Mouse (Mus musculus) right cerebral cortex, postnatal 10 days (tissue): ENCODE measurements at regions not wholly inside any gene's neighbourhood (a gene's known extent, or its start where the extent isn't known, plus 50 kb on each side); places are given as distances from the start of the nearest gene placed in this dataset.
A peak's percentile ranks its signal among the peaks of the same experiment; 100 is the strongest.
"Not testable (repeated sequence)": the region's sequence is repeated elsewhere in the genome, so short reads cannot be mapped to it uniquely, and the experiment has no call there.

Experiments
- DNase-seq, 2 experiments: peaks; one replicate each; pipeline ENCODE4 v3.0.0; 2021; ENCODE audit warnings: low spot score in 2 of 2

GRCm38 (mm10) chr9:41449233-41449632 lies 287.7 kb upstream of the Ubash3b start:
- no peak for DNase-seq

- DNase-seq: no peak
Measured at GRCm38 (mm10) chr9:41447902-41448301, 286.4 kb upstream of the Ubash3b start.

DNA sequence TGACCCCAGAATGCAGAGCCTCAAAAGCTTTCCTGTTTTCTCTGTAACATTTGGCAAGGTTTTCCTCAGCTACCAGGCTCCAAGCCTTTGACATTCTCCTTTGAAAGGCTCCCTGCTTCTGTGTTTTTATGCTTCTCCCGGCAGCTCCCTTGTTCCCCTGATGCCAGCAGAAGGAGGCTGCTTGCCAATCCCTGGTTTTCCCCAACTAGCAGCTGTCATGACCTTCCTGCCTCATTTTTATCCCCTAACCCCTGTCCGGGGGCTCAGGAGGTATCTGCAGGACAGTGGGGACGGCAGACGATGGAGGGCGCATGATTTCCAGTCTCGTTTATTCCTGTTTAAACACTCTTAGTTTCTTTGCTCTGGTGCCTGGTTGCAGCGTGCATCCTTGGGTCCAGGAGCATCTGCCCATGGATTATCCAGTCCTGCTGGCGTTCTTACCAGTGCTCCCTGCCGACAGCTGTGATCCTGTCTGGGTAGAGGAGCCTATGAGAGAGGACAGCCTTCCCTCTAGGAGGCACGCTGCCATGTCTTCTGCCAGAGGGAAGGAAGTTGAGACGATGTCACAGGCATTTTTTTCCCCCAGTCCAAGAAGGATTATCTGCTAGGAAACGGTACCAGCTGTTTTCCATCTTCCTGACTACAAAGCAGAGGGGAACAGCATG lies 285.8 kb upstream of the Ubash3b start:
- peak; percentile 81 to 86 for DNase-seq

GRCm38 (mm10) chr9:41446431-41447203 lies 285.1 kb upstream of the Ubash3b start:
- peak; percentile 89 to 96 for DNase-seq

DNA sequence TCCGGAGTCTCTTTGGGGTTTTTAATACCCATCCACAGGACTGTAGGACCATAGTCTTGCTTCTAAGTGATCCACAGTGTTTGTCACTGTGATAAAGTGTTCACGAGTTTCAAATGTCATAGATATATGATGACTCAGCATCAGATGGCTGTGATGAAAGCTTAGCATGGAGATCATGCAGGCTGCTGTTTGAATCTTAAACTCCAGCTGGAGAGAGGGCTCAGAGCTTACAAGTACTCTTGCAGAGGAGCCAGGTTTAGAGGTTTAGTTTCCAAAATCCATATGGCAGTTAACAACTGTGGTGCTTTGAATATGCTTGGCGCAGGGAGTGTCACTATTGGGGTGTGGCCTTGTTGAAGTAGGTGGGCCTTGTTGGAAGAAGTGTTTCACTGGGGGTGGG lies 280.9 kb upstream of the Ubash3b start:
- no peak for DNase-seq

DNA sequence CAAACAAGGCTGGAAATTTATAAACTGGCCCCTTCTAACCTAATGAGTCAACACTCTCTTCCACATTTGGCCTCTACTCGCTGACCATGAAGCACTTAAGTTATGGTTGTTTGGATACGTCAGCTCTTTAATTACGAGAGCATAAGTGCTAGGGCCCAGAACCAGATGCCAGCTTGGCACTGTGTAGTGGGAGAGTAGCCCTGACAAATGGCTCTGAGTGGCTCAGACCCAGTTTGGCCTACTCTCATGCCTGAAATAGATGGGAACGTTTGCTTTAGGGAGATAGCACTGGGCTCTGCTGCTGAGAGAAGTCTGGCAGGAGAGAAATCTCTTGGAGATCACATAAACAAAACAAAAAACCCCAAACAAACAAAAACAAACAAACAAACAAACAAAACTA lies 278.5 kb upstream of the Ubash3b start:
- peak; percentile 44 to 60 for DNase-seq

GRCm38 (mm10) chr9:41438141-41438540 lies 276.6 kb upstream of the Ubash3b start:
- DNase-seq: no peak

DNA sequence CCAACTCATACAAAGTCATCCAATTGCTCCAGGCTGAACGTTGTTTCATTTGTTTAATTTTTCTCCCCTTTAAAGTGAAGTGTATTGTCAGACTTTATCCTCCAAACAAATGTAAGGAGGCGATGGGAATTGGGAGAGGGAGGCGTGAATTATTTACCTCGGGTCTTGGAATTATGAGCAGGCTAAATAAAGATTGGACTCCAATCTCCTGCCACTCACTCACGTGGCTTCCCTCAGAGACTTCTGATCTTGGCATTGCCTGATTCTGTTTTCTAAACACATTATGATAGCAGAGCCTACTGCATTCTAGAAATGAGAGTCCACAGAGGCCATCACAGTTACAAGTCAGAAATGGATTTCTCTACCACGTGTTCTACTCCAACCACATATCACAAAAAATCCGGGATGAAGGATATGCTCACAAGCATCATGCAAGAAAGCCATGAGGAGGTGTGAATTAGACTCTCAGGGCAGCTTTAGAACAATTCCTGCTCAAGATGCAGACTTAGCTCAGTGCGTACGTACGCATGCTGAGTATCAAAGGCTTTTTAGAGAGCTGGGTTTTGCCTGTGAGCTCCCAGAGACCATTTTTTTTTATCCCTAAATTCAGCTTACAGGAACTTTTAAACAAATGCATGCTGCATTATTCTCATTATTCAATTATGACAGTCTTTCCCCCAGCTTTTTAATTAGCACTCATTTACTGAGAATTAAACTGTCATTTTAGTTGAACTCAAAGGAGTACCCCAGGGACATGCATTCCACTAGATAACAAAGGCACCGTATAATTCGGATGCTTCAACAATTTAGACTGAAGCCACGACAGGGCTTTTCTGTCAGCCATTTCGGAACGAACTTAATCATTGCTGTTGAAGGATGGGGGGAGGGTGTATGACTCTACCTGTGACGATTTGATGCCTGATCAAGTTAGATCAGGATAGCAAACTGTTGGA lies 269.2 kb upstream of the Ubash3b start:
- no peak for DNase-seq

DNA sequence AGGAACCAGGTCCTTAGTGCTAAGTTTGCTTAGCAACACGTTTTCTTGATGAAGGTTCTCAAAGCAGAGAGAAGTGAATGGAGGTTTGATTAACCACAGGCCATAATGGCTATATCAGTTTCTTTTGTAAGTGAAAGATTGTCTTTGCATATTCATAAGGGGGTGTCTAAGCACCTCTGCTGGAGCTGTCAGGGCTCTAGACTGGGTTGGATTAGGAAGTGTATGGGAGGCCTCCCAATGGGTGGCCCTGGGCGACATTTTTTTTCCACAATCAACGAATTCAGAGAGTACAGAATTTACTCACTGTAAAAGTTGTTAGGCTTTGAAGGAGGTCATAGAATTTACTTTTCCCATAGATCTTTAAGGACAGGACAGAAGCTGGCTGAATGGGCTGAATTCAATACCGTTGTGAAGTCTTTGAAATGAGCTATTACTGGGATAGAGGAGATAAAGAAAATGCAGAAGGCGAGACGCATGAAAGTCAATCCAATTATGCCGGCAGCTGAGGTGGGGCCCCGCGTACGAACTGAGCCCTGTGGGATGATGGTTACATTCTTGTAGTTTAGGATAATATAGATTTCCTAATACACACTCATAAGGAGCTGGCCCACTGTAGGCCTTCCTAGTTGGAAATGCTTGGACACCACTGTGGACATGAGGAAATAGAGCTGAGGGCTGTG lies 268.4 kb upstream of the Ubash3b start:
- DNase-seq: no peak

DNA sequence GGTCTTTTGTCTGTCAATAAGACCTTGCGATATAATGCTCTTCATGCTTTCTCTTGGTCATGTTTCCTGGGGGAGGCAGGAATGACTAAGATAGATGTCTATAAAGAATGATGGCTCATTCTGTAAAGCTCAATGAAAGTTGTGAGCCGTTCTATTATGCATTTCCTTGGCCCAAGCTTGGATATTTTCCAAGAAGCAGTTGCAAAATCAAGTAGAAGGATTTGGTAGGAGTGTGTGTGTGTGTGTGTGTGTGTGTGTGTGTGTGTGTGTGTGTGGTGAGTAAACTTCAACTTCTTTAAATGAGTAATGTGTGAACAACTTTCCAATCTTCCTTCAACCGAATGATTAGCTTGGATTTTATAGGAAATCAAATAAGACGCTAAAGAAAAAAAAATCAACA lies 267.7 kb upstream of the Ubash3b start:
- no peak for DNase-seq

DNA sequence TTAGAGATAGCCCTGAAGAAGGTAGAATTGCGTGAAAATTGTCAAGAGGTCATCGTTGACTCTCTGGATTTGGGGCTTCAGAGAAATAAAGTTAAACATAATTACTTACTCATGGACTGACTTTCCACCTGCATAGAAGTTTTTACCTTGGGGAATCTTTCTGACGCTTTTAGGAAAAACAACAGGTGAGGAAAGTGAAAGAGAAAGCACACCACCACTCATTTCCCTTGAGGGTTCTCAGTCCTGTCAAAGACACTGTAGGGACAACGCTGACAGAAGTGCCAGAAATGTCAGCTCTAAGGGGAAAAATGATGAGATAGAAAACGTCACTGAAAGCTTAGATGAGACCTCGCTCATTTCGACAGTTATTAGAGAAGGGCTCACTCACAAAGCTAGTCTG lies 265.2 kb upstream of the Ubash3b start:
- no peak for DNase-seq

- no peak for DNase-seq
Measured at GRCm38 (mm10) chr9:41425225-41425624, 263.7 kb upstream of the Ubash3b start.

GRCm38 (mm10) chr9:41413791-41414190 lies 252.3 kb upstream of the Ubash3b start:
- no peak for DNase-seq

- DNase-seq: not testable (repeated sequence)
Measured at GRCm38 (mm10) chr9:41413091-41413490, 251.6 kb upstream of the Ubash3b start.

DNA sequence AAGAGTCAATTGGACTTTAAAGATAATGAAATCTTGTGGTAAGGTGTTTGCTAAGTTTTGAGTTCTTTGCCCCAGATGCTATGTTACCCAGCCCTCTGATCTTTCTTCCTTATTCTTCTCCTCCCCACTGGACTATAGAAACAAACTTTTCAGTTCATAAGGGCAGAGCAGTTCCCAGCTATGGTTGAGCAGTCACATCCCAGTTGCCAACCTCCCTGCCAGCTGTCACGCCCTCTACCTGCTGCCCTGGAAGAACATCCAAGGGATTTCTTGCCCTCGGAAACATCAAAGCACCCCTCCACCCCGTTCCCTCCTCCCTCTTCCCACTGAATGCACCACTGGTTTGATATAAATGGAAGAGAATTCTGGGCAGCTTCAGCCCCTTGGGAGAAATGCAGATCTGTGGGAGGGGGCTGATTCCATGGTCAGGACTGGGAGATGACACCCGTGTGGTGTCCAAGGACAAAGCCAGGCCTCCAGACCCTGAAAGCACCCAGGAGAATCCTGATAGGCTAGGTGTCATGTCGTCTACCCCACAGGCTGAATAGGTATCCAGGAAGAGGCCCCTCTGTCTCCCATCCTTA lies 250.8 kb upstream of the Ubash3b start:
- DNase-seq: no peak

GRCm38 (mm10) chr9:41408301-41408700 lies 246.8 kb upstream of the Ubash3b start:
- no peak for DNase-seq

DNA sequence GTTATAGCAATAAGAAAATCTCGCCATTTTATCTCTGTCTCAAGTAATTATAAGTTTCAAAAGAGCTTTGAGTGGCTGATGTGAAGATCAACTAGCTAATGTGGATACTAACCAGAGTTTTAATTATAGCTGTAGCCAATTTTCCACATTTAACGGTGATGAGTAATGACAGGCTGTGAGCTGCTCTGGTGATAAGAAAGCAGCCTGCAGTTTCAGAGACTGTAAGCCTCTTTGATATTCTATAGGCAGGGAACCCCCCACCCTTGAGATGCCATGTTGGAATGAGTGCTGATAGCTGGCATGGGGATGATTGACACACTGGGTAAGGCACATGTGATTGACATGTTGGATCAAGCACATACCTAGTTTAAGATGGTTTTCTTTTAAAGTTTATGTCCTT lies 245.6 kb upstream of the Ubash3b start:
- DNase-seq: no peak

- no peak for DNase-seq
Measured at GRCm38 (mm10) chr9:41402942-41403341, 241.4 kb upstream of the Ubash3b start.

GRCm38 (mm10) chr9:41400950-41401349 lies 239.5 kb upstream of the Ubash3b start:
- DNase-seq: no peak

DNA sequence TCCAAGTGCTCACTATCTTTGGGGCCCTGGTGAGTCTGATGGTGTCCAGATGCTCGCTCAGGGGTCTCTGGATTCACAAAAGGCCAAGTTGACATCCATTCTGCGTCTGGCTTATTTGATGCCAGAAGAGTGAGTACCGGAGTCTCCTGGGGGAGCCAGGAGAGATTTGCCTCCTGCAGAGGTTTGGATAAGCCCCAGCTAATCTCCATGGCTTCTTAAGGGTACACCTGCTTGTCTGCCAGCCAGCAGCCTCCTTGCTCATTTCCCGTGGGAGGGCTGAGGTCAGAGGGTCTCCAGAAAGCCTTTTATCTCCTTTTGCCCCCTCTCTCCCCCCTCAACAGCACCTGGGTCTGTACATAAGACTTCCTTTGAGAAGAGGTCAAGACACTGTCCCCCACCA lies 234.0 kb upstream of the Ubash3b start:
- DNase-seq: no peak

DNA sequence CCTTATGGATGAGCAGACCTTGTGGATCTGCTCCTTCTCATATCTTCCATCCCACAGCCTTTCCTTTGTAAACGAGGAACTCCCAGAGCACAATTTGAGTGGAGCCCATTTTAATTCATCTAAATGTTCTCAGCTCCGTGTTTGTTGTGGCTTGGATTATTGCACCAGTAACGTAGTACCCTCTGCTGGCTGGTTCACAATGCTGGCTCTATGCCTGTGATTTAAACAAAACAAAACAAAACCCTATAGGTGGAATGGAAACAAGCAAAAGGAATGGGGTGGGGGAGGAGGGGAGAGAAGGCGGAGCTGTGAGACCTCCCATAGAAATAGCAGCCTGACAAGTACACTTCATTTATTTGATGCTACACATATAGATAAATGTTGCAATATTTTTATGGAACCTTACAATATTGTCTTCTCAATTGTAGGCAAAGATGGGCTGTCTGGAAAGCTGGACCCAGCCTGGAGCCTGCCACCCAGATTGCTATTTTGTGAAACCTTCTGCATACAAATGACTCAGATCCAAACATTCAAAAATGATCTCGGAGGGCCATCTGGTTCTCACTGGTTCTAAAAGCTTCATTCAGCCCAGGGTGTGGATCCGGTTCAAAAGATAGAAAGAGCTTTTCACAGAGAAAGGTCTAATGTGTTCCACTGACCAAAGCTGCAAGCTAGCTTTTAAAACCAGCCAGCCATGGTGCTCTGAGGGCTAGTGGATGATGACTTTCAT lies 230.3 kb upstream of the Ubash3b start:
- peak; percentile 54 to 75 for DNase-seq
